Mouse (Mus musculus) liver, embryonic 11.5 days (tissue): ENCODE measurements around the gene Elp5. TPM values are rescaled to one million over a fixed set of nuclear protein-coding genes. Genes with fewer than 3 reads are reported as not detected.

Source experiments
- ATAC-seq: fragments of 200-750 bp; cut with Nextera tagmentation; replicated peaks from 2 replicates; pipeline ENCODE4 v1.8.0; 2017; ENCODE audit warnings: moderate number of reproducible peaks, mild to moderate bottlenecking, moderate TSS enrichment, moderate library complexity; ENCODE audit not compliant: low FRiP score
- DNase-seq: peaks from one replicate; pipeline ENCODE4 v3.0.0-alpha.2; 2017; ENCODE audit warnings: low spot score
- H3K27ac ChIP-seq: fragments of 300-500 bp; sonication (generic); 2 replicates; pipeline ENCODE4 v1.5.1; 2014; ENCODE audit warnings: mild to moderate bottlenecking, low read depth, low read length, control low read depth
- H3K27me3 ChIP-seq: fragments of 300-500 bp; sonication (generic); replicated peaks from 2 replicates; pipeline ENCODE4 v1.6.1; 2014; ENCODE audit warnings: low read length, mixed read lengths; ENCODE audit not compliant: control insufficient read depth, insufficient read depth
- H3K36me3 ChIP-seq: fragments of 300-500 bp; sonication (generic); 2 replicates; pipeline ENCODE4 v1.6.1; 2014; ENCODE audit warnings: mild to moderate bottlenecking, low read length, moderate library complexity, mixed read lengths; ENCODE audit not compliant: control insufficient read depth, insufficient read depth
- H3K4me1 ChIP-seq: fragments of 300-500 bp; sonication (generic); replicated peaks from 2 replicates; pipeline ENCODE4 v1.6.1; 2014; ENCODE audit warnings: low read length, mixed read lengths; ENCODE audit not compliant: control insufficient read depth, insufficient read depth
- H3K4me2 ChIP-seq: fragments of 300-500 bp; sonication (generic); 2 replicates; pipeline ENCODE4 v1.6.1; 2014; ENCODE audit warnings: mild to moderate bottlenecking, control low read depth, moderate library complexity
- H3K4me3 ChIP-seq: fragments of 300-500 bp; sonication (generic); 2 replicates; pipeline ENCODE4 v1.5.1; 2014; ENCODE audit warnings: low read depth, low read length, control low read depth
- H3K9ac ChIP-seq: fragments of 300-500 bp; sonication (generic); 2 replicates; pipeline ENCODE4 v1.6.1; 2014; ENCODE audit warnings: low read depth, low read length, control low read depth
- H3K9me3 ChIP-seq: fragments of 300-500 bp; sonication (generic); 2 replicates; pipeline ENCODE4 v1.6.1; 2016; ENCODE audit warnings: low read length, inconsistent platforms, mixed read lengths; ENCODE audit not compliant: control insufficient read depth
- WGBS: fragments of 180-500 bp; shearing (Covaris S2); extraction: QIAGEN DNeasy Blood & Tissue Kit; methylation state at CpG from one replicate; pipeline ENCODE4 v1.1.7; 2014; 5-methylcytosine and 5-hydroxymethylcytosine counted together
- polyA plus RNA-seq: library from polyadenylated mRNA; unstranded; fragments of >200 nt; fragmentation: Nextera tagmentation; extraction: Ambion mirVana; gene quantifications from 2 replicates; pipeline ENCODE4 v1.2.1, GENCODE M21; 2014

Gene Elp5
- polyA plus RNA-seq, 1 experiment from 2014 or later: 131 TPM

- H3K36me3 ChIP-seq: peaks cover 20% of the 10 kb centered on the region
- H3K27me3 ChIP-seq: no peaks in the 10 kb centered on the region
- H3K4me3 ChIP-seq: no peak overlapping the region
- 0 out of 2 replicates have a peak overlapping the region, but pooled peaks have one; percentile 4 for H3K27ac ChIP-seq
- ATAC-seq (no peak), DNase-seq (no peak)
- 89% methylated on average over 27 of the region's 27 CpGs for WGBS
- H3K4me1 ChIP-seq: peaks cover 30% of the 10 kb centered on the region
- no peaks in the 10 kb centered on the region for H3K9me3 ChIP-seq
- H3K9ac ChIP-seq: no peak overlapping the region
- H3K4me2 ChIP-seq: no peak overlapping the region; the same call in 1 of the 2 replicates
These were observed 16.5 kb upstream of the Elp5 start for GRCm38 (mm10) chr11:69998567-69999491.

- Histone ChIP-seq H3K9ac (peak overlapping the region; percentile 99), H3K4me2 (peak overlapping the region; percentile 75), H3K4me1 (peaks cover 28% of the 10 kb centered on the region), H3K4me3 (peak overlapping the region; percentile 97), H3K27ac (peak overlapping the region; percentile 99), H3K36me3 (peaks cover 25% of the 10 kb centered on the region), H3K27me3 (no peaks in the 10 kb centered on the region), H3K9me3 (no peaks in the 10 kb centered on the region)
- ATAC-seq (peak; percentile 74), DNase-seq (peak; percentile 92)
- WGBS: 1% methylated on average over 31 of the region's 44 CpGs
These were observed 14.8 kb upstream of the Elp5 start for GRCm38 (mm10) chr11:69997070-69997509.

DNA sequence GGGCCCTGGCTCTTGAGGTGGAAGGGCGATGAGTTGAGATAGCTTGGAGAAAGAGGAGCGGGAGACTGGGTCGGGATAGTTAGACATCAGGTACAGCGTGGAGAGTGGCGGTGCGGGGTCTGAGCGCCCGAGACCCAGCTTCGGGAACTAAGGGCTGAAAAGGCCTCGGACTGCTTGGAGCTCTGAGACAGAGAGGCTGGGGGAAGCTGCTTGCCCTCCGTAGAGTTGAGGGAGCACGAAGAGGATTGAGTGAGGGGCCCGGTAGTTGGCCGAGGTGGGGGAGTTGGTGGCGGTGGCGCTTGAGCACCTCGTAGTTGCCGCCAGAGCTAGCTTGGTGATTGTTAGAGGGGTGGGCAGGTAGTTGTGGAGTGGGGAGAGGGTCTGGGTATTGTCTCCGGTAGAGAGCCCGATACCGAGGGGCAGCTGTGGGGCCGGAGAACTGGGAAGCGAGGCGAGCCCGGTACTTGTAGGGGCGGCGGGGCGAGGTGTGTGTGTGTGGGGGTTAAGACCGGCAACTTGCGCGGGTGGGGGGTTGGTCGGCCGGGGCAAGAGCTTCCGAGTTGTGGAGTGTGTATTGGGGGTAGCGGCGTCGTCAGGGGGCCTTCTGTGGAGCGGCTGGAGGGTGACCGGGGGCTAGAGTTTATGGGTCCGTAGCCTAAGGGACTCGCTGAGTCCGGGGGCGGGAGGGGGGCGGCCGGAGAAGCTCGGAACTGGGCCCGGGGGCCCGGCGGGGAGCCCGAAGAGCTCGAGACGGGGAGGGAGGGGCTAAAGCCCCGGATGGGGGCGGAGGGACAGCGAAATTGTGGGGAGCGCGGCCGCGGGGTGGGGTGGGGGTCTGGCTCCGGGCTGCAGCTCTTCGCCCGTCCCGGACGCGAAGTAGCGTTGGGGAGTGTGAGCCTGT is 14.1 kb upstream of the Elp5 start:
- DNase-seq: peak; percentile 69
- Histone ChIP-seq H3K27ac (peak overlapping the region; percentile 99), H3K4me2 (peak overlapping the region; percentile 75), H3K9me3 (no peaks in the 10 kb centered on the region), H3K4me1 (peaks cover 26% of the 10 kb centered on the region), H3K27me3 (no peaks in the 10 kb centered on the region), H3K36me3 (peaks cover 25% of the 10 kb centered on the region), H3K9ac (peak overlapping the region; percentile 99), H3K4me3 (peak overlapping the region; percentile 97)
- 1% methylated on average over 66 of the region's 66 CpGs for WGBS
- ATAC-seq: peak; percentile 8

DNA sequence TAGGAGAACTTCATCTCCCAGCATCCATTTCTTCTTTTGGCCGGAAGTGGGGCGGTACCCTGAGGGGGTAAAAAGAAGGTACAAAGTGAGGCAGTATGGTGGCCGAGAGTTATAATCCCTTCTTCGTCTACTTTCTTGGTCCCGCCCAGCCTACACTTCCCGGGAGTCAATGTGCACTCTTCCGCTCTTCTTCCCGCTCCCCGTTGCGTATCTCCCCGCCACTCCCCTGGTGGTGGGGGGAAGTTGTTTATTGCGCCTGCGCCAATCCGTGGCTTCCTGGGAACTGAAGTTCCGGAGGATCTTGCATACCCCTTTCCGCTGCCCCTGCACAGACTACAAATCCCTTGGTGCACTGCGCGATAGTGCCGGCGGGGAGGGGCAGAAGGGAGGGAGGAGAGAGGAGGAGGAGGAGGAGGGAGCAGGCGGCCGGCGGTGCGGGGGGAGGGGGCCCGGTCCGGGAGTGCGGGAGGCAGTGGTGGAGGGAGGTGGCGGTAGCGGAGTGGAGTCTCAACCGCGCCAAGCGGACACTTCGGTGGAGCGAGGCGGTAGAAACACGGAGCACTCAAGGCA is 13.2 kb upstream of the Elp5 start, which contains the start of gene Phf23:
Gene Phf23 (plus strand): TSS at position 387 of the 570 bp plus-strand sequence.
- peak within 1 kb of the TSS; percentile 99 for H3K9ac ChIP-seq
- no peaks in the 10 kb centered on the region for H3K27me3 ChIP-seq
- ATAC-seq (peak; percentile 82), DNase-seq (peak; percentile 98)
- peak within 1 kb of the TSS; percentile 97 for H3K4me3 ChIP-seq
- H3K36me3 ChIP-seq: peaks cover 25% of the 10 kb centered on the region
- WGBS: under 1% methylated on average over 36 of the region's 36 CpGs
- H3K27ac ChIP-seq: peak within 1 kb of the TSS; percentile 99
- peak within 1 kb of the TSS; percentile 75 for H3K4me2 ChIP-seq
- peaks cover 26% of the 10 kb centered on the region for H3K4me1 ChIP-seq
- no peaks in the 10 kb centered on the region for H3K9me3 ChIP-seq

- Histone ChIP-seq H3K27ac (no peak overlapping the region), H3K4me1 (peaks cover 22% of the 10 kb centered on the region), H3K9ac (no peak overlapping the region)
These were observed 12.2 kb upstream of the Elp5 start for GRCm38 (mm10) chr11:69994401-69995090.

DNA sequence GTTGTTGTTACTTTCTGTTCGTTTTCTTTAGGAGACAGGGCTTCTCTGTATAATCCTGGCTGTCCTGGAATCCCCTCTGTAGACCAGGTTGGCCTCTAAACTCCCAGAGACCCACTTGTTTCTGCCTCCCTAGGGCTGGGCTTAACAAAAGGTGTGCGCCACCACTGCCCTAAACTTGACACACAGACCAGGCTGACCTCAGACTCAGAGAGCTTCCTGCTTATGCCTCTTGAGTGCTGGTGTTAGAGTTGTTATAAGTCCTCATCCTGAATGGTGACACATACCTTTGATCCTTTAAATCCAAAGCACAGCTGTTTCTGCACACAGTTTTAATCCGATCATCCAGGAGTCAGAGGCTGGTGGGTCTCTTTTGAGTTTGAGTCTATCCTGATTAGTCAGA is 10.6 kb upstream of the Elp5 start:
- DNase-seq (no peak), ATAC-seq (no peak)
- Histone ChIP-seq H3K9me3 (no peaks in the 10 kb centered on the region), H3K4me2 (peak overlapping the region; percentile 87), H3K27me3 (no peaks in the 10 kb centered on the region), H3K4me3 (peak overlapping the region; percentile 67; the same call in 1 of the 2 replicates), H3K27ac (no peak overlapping the region), H3K36me3 (peaks cover 26% of the 10 kb centered on the region), H3K4me1 (peaks cover 20% of the 10 kb centered on the region), H3K9ac (peak overlapping the region; percentile 38; the same call in 1 of the 2 replicates)
- WGBS: 89% methylated on average over 3 of the region's 3 CpGs

More at GRCm38 (mm10) chr11:69994401-69995090, 12.2 kb upstream of the Elp5 start:
- peaks cover 29% of the 10 kb centered on the region for H3K36me3 ChIP-seq
- no peaks in the 10 kb centered on the region for H3K27me3 ChIP-seq
- H3K4me2 ChIP-seq: peak overlapping the region; percentile 56
- H3K9me3 ChIP-seq: no peaks in the 10 kb centered on the region
- H3K4me3 ChIP-seq: peak overlapping the region; percentile 97
- 79% methylated on average over 11 of the region's 11 CpGs for WGBS
- ATAC-seq: no peak
- DNase-seq: no peak

GRCm38 (mm10) chr11:69992396-69992795 is 10.1 kb upstream of the Elp5 start:
- WGBS: 82% methylated on average over 10 of the region's 10 CpGs
- no peaks in the 10 kb centered on the region for H3K9me3 ChIP-seq
- H3K4me2 ChIP-seq: peak overlapping the region; percentile 87
- peak overlapping the region; percentile 67 for H3K4me3 ChIP-seq
- no peaks in the 10 kb centered on the region for H3K27me3 ChIP-seq
- H3K4me1 ChIP-seq: peaks cover 15% of the 10 kb centered on the region
- no peak for DNase-seq
- H3K9ac ChIP-seq: peak overlapping the region; percentile 20; the same call in 1 of the 2 replicates
- no peak for ATAC-seq
- peaks cover 24% of the 10 kb centered on the region for H3K36me3 ChIP-seq
- no peak overlapping the region for H3K27ac ChIP-seq
